Mouse (Mus musculus): ENCODE data around the gene Prp2. TPM values are rescaled to one million over a fixed set of nuclear protein-coding genes. Genes with fewer than 3 reads are reported as not detected.
"Not testable (repeated sequence)": the region's sequence is repeated elsewhere in the genome, so short reads cannot be mapped to it uniquely, and the experiment has no call there.

Prp2 gene
- polyA plus RNA-seq (2015; fragmentation: Nextera tagmentation; extraction: Ambion mirVana) = not detected in 2 replicates

DNA sequence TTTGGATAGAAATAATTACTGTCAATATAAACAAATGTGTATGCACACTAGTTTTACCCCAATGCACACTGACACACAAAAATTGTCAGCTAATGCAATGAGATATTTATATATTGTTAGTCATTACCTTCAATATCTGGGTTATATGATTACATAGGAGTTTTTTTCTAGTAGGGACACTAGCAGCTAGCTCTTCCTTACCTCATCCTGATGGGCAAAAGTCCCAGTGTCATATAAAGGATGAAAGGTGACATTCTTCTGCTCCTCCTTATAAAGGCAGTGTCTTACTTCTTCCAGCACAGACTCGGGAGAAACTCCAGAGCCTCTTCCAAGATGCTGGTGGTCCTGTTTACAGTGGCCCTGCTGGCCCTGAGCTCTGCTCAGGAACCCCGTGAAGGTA is at the start of gene Prp2:
Gene Prp2 (plus strand): TSS at position 301 of the 400 bp plus-strand sequence.
- H3K27ac ChIP-seq (replicated peaks); ATAC-seq (replicated peaks); H3K27me3 ChIP-seq; H3K36me3 ChIP-seq; H3K4me2 ChIP-seq (replicated peaks); H3K9ac ChIP-seq (replicated peaks); H3K9me3 ChIP-seq; H3K4me1 ChIP-seq; H3K4me3 ChIP-seq: not testable (repeated sequence)
- WGBS = 80% methylated on average over 2 of the region's 2 CpGs

DNA sequence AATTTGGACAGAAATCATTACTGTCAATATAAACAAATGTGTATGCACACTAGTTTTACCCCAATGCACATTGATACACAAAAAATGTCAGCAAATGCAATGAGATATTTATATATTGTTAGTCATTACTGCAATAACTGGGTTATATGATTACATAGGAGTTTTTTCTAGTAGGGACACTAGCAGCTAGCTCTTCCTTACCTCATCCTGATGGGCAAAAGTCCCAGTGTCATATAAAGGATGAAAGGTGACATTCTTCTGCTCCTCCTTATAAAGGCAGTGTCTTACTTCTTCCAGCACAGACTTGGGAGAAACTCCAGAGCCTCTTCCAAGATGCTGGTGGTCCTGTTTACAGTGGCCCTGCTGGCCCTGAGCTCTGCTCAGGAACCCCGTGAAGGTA is 26.2 kb upstream of the Prp2 start, which contains the start of gene Prh1:
Gene Prh1 (plus strand): TSS at position 301 of the 400 bp plus-strand sequence.
- H3K4me2 ChIP-seq (replicated peaks); H3K36me3 ChIP-seq; ATAC-seq (replicated peaks); H3K9me3 ChIP-seq; H3K4me3 ChIP-seq; H3K4me1 ChIP-seq; H3K27ac ChIP-seq (replicated peaks); H3K9ac ChIP-seq (replicated peaks); H3K27me3 ChIP-seq: not testable (repeated sequence)
- 81% methylated on average over 1 of the region's 1 CpGs for WGBS

DNA sequence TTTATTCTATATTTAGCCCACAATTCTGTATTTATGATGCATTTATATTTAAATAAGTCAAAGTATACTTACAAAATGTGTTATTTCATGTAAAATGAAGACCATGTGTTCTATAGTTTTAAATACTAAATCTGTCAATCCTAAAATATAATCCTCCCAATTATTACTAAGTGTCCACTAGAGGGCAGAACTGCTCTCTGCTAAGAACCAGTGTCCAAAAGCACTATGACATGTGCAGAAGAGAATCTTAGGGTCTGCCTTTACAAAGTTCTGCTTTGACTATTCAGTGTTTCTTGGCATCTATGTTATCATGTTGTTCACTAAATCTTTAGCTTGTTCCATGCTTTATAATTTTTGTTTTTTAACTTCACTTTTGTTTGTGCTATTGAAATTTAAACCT is 53.7 kb downstream of the Prp2 start:
- ATAC-seq (replicated peaks) = no peak
- H3K27ac ChIP-seq (replicated peaks) = no peak overlapping the region
- H3K4me3 ChIP-seq = no peak overlapping the region
- no peak overlapping the region for H3K4me2 ChIP-seq (replicated peaks)
- no peaks in the 10 kb centered on the region for H3K36me3 ChIP-seq
- no peak overlapping the region for H3K9ac ChIP-seq (replicated peaks)
- no peaks in the 10 kb centered on the region for H3K4me1 ChIP-seq
- no peaks in the 10 kb centered on the region for H3K27me3 ChIP-seq
- no peaks in the 10 kb centered on the region for H3K9me3 ChIP-seq

Other genes with a start within 250 kb of the Prp2 start
- not detected in 2 replicates for gene Gm8882, start 231.8 kb upstream of the Prp2 start, polyA plus RNA-seq (2015; fragmentation: Nextera tagmentation; extraction: Ambion mirVana)
- not detected in 2 replicates for gene Prh1, start 26.1 kb upstream of the Prp2 start, polyA plus RNA-seq (2015; fragmentation: Nextera tagmentation; extraction: Ambion mirVana)
- gene A630073D07Rik, start 55.6 kb downstream of the Prp2 start, polyA plus RNA-seq (2015; fragmentation: Nextera tagmentation; extraction: Ambion mirVana) = not detected in 2 replicates
- not detected in 2 replicates for gene Tas2r120, start 61.0 kb downstream of the Prp2 start, polyA plus RNA-seq (2015; fragmentation: Nextera tagmentation; extraction: Ambion mirVana)
- not detected in 2 replicates for gene Tas2r121, start 105.1 kb downstream of the Prp2 start, polyA plus RNA-seq (2015; fragmentation: Nextera tagmentation; extraction: Ambion mirVana)
- not detected in 2 replicates for gene Tas2r122, start 116.0 kb downstream of the Prp2 start, polyA plus RNA-seq (2015; fragmentation: Nextera tagmentation; extraction: Ambion mirVana)
- not detected in 2 replicates for gene Tas2r115, start 142.1 kb downstream of the Prp2 start, polyA plus RNA-seq (2015; fragmentation: Nextera tagmentation; extraction: Ambion mirVana)
- gene Tas2r124, start 158.8 kb downstream of the Prp2 start, polyA plus RNA-seq (2015; fragmentation: Nextera tagmentation; extraction: Ambion mirVana) = not detected in 2 replicates
- not detected in 2 replicates for gene Tas2r102, start 166.2 kb downstream of the Prp2 start, polyA plus RNA-seq (2015; fragmentation: Nextera tagmentation; extraction: Ambion mirVana)
- gene Tas2r136, start 182.2 kb downstream of the Prp2 start, polyA plus RNA-seq (2015; fragmentation: Nextera tagmentation; extraction: Ambion mirVana) = not detected in 2 replicates
- not detected in 2 replicates for gene Tas2r117, start 206.9 kb downstream of the Prp2 start, polyA plus RNA-seq (2015; fragmentation: Nextera tagmentation; extraction: Ambion mirVana)

Measured in forebrain, embryonic 15.5 days (tissue).